Mouse (Mus musculus) CD4-positive naive resting alpha-beta T cell, adult 57 days (primary cell): ENCODE measurements around the gene Cd8a. TPM values are rescaled to one million over a fixed set of nuclear protein-coding genes. Genes with fewer than 3 reads are reported as not detected.

Source experiments
- total RNA-seq: library from RNA; stranded (reverse); gene quantifications from one replicate; pipeline ENCODE4 v1.2.4, GENCODE M21; 2023

Gene Cd8a
- 4.0 TPM for total RNA-seq

DNA sequence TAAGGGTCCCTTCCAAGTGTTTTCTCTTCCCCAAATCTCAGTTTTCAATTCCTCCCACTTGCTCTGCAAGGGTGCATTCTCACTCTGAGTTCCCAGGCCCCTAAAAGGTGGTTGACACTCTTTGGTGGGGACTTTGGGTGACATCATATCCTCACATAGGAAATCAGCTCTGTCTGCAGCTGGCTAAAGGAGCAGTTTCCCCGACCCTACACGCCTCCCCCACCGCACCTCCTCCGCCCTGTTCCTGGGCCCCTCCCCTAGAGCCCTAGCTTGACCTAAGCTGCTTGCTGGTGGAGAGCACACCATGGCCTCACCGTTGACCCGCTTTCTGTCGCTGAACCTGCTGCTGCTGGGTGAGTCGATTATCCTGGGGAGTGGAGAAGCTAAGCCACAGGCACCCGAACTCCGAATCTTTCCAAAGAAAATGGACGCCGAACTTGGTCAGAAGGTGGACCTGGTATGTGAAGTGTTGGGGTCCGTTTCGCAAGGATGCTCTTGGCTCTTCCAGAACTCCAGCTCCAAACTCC lies at the start of gene Cd8a:
Gene Cd8a (plus strand): TSS at position 179 of the 527 bp plus-strand sequence.

Other genes with a start within 250 kb of the Cd8a start
- 2.0 TPM for gene Thnsl2, start 229.0 kb upstream of the Cd8a start, total RNA-seq
- not detected for gene Fabp1, start 173.6 kb upstream of the Cd8a start, total RNA-seq
- 33.3 TPM for gene Krcc1, start 101.8 kb upstream of the Cd8a start, total RNA-seq
- not detected for gene Smyd1, start 51.2 kb upstream of the Cd8a start, total RNA-seq
- 10.6 TPM for gene Cd8b1, start 50.6 kb upstream of the Cd8a start, total RNA-seq
- gene Rmnd5a, start 67.2 kb downstream of the Cd8a start, total RNA-seq, result 71.3 TPM
- gene Rnf103, start 120.5 kb downstream of the Cd8a start, total RNA-seq, result 50.4 TPM
- gene Chmp3, start 170.4 kb downstream of the Cd8a start, total RNA-seq, result 51.6 TPM